Mouse (Mus musculus): ENCODE data around the gene Cbr4. TPM values are rescaled to one million over a fixed set of nuclear protein-coding genes. Genes with fewer than 3 reads are reported as not detected.

Gene Cbr4
- polyA plus RNA-seq, 1 experiment from 2014 or later: 33.3 TPM

DNA sequence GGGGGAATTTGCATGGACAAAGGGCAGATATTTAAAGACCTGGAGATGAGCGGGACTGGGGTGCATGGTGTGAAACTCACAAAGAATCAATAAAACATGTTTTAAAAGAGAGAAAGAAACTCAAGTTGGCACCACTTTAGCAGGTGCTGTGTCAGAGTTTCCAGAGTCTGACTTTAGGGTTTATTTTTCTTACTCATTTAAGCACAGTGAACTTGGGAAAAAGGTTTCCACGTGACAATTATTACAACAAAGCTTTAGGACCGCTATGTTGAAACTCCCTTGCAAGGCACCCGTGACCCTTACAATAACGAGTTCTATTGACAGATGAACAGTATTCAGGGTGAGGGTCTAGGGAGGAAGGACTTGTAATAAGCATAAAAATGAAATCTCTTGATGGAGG is 25.3 kb upstream of the Cbr4 start:
- Histone ChIP-seq H3K27me3 (replicated peaks; ENCODE audit: control insufficient read depth, insufficient read depth, low read length) (no peaks in the 10 kb centered on the region), H3K4me3 (ENCODE audit: low read depth, low read length) (no peak overlapping the region), H3K9ac (ENCODE audit: low read depth, low read length) (no peak overlapping the region), H3K9me3 (ENCODE audit: control insufficient read depth, low read length) (no peaks in the 10 kb centered on the region), H3K27ac (ENCODE audit: low read depth, low read length) (no peak overlapping the region), H3K4me1 (replicated peaks; ENCODE audit: control insufficient read depth, insufficient read depth, low read length) (no peaks in the 10 kb centered on the region), H3K36me3 (ENCODE audit: control insufficient read depth, insufficient read depth, low read length) (no peaks in the 10 kb centered on the region), H3K4me2 (no peak overlapping the region)
- no peak for ATAC-seq (replicated peaks; ENCODE audit: low FRiP score)
- DNase-seq (ENCODE audit: low spot score): no peak
- 82% methylated on average over 5 of the region's 5 CpGs for WGBS

DNA sequence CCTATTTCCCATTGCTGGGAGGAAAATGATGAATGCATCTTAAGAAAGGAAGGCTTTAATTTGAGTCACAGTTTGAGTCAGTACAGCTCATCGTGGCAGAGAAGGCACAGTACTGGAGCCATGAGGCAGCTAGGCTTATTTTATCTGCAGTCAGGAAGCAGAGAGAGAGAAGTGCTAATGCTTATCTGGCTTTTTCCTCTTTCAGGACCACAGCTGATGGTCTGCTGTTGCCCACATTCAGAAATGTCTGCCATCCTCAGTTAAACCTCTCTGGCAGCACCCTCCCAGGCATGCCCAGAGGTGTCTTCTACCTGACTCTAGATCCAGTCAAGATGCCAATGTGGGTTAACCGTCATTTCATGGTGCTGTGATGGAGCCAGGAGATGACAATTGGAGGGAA is 23.1 kb upstream of the Cbr4 start:
- DNase-seq (ENCODE audit: low spot score): no peak
- H3K4me1 ChIP-seq (replicated peaks; ENCODE audit: control insufficient read depth, insufficient read depth, low read length): no peaks in the 10 kb centered on the region
- 48% methylated on average over 2 of the region's 2 CpGs for WGBS
- no peak for ATAC-seq (replicated peaks; ENCODE audit: low FRiP score)
- H3K4me3 ChIP-seq (ENCODE audit: low read depth, low read length): no peak overlapping the region
- no peak overlapping the region for H3K9ac ChIP-seq (ENCODE audit: low read depth, low read length)
- no peak overlapping the region for H3K4me2 ChIP-seq
- H3K27me3 ChIP-seq (replicated peaks; ENCODE audit: control insufficient read depth, insufficient read depth, low read length): no peaks in the 10 kb centered on the region
- no peaks in the 10 kb centered on the region for H3K36me3 ChIP-seq (ENCODE audit: control insufficient read depth, insufficient read depth, low read length)
- no peak overlapping the region for H3K27ac ChIP-seq (ENCODE audit: low read depth, low read length)
- H3K9me3 ChIP-seq (ENCODE audit: control insufficient read depth, low read length): no peaks in the 10 kb centered on the region

DNA sequence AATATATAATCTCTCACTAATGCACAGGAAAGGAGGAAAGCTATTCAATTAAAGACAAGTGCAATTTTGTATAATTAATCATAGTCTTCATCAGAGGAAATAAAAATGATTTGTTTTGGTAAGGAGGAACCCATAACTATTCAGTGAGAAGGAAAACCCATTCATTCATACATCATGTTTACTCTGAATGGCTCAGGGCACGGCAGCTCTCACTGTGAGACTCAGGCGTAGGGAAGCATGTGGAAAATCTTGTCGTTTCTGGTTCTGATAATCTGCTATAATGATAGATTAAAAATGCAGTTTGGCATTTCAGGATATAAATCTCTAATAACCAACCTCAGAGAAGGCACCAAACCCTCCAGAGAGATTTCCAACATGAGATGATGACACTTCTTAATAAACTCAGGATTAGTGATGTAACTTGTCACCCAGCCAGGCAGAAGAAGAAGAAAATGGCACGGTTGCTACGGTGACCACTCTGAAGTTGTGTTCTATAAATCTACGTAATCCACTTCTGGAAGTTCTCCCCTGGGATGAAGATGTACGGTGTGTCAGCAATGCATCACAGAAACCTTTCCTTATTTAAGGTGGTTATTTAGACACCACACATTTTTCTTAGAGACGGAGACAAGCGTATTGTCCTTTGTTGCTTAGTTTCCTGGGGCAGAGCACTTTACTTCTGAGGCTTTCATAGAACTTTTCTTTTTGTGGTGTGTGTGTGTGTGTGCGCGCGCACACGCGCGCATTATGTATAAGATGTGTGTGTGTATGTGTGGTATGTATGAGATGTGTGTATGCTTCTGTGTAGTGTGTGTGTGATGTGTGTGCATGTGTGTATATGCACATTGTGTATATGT is 20.6 kb upstream of the Cbr4 start:
- Histone ChIP-seq H3K4me1 (replicated peaks; ENCODE audit: control insufficient read depth, insufficient read depth, low read length) (no peaks in the 10 kb centered on the region), H3K27me3 (replicated peaks; ENCODE audit: control insufficient read depth, insufficient read depth, low read length) (no peaks in the 10 kb centered on the region), H3K36me3 (ENCODE audit: control insufficient read depth, insufficient read depth, low read length) (no peaks in the 10 kb centered on the region), H3K4me2 (no peak overlapping the region), H3K9ac (ENCODE audit: low read depth, low read length) (no peak overlapping the region), H3K9me3 (ENCODE audit: control insufficient read depth, low read length) (no peaks in the 10 kb centered on the region), H3K4me3 (ENCODE audit: low read depth, low read length) (no peak overlapping the region), H3K27ac (ENCODE audit: low read depth, low read length) (no peak overlapping the region)
- no peak for ATAC-seq (replicated peaks; ENCODE audit: low FRiP score)
- DNase-seq (ENCODE audit: low spot score): no peak
- WGBS: 88% methylated on average over 15 of the region's 15 CpGs

DNA sequence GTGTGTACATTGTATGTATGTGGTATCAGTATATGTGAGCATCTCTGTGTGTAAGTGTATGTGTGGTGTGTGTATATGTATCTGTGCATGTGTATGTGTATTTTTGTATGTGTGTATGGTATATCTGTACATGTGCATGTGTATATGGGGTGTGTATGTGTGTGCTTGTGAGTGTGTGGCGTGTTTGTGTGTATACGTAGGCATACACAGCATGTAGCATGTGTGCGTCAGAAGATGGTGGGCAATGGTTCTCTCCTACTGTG is 20.1 kb upstream of the Cbr4 start:
- H3K9ac ChIP-seq (ENCODE audit: low read depth, low read length): no peak overlapping the region
- ATAC-seq (replicated peaks; ENCODE audit: low FRiP score): no peak
- no peak overlapping the region for H3K27ac ChIP-seq (ENCODE audit: low read depth, low read length)
- no peak overlapping the region for H3K4me3 ChIP-seq (ENCODE audit: low read depth, low read length)
- WGBS: 83% methylated on average over 3 of the region's 3 CpGs
- no peak for DNase-seq (ENCODE audit: low spot score)
- no peaks in the 10 kb centered on the region for H3K27me3 ChIP-seq (replicated peaks; ENCODE audit: control insufficient read depth, insufficient read depth, low read length)
- H3K4me2 ChIP-seq: no peak overlapping the region
- H3K4me1 ChIP-seq (replicated peaks; ENCODE audit: control insufficient read depth, insufficient read depth, low read length): no peaks in the 10 kb centered on the region
- H3K36me3 ChIP-seq (ENCODE audit: control insufficient read depth, insufficient read depth, low read length): no peaks in the 10 kb centered on the region
- no peaks in the 10 kb centered on the region for H3K9me3 ChIP-seq (ENCODE audit: control insufficient read depth, low read length)

DNA sequence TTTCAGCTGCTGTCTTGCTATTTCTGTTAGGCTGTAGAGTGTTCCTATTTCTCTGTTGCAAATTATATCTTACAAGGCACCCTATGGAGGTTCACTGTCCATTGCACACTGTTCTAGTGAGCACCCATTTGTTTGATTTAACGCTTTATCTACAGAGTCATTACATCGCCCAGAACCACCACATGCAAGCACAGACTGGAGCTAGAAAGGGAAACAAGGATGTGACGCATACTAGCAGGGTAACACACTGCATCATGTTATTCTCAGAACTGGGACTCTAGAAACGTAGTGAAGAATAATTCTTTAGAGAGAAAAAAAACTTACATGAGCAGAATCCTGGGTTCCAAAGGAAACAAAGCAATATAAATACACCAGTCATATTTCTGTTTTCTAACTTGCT is 17.3 kb upstream of the Cbr4 start:
- ATAC-seq (replicated peaks; ENCODE audit: low FRiP score): no peak
- no peak overlapping the region for H3K4me2 ChIP-seq
- no peak overlapping the region for H3K27ac ChIP-seq (ENCODE audit: low read depth, low read length)
- WGBS: 80% methylated on average over 4 of the region's 4 CpGs
- no peak overlapping the region for H3K4me3 ChIP-seq (ENCODE audit: low read depth, low read length)
- H3K9ac ChIP-seq (ENCODE audit: low read depth, low read length): no peak overlapping the region
- DNase-seq (ENCODE audit: low spot score): no peak
- no peaks in the 10 kb centered on the region for H3K27me3 ChIP-seq (replicated peaks; ENCODE audit: control insufficient read depth, insufficient read depth, low read length)
- no peaks in the 10 kb centered on the region for H3K4me1 ChIP-seq (replicated peaks; ENCODE audit: control insufficient read depth, insufficient read depth, low read length)
- no peaks in the 10 kb centered on the region for H3K9me3 ChIP-seq (ENCODE audit: control insufficient read depth, low read length)
- no peaks in the 10 kb centered on the region for H3K36me3 ChIP-seq (ENCODE audit: control insufficient read depth, insufficient read depth, low read length)

DNA sequence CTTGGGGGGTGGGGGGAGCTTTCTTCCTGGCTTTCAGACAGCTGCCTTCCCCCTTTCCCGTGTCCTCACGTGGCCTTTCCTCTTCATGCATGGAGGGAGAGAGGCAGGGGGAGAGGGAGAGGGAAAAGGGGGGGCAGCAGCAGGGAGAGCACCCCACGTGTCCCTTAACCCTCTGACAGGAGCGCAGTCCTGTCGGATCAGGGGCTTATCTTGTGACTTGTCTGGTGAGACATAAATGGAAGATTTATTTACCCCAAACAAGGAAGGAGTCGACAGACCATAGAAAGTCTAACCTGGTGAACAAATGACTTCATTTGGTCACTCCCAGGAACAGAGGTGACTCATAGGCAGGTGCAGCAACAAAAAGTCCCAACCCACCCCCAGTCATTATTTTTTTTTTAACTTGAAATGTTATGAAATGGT is 12.3 kb upstream of the Cbr4 start:
- Histone ChIP-seq H3K4me3 (ENCODE audit: low read depth, low read length) (no peak overlapping the region), H3K9me3 (ENCODE audit: control insufficient read depth, low read length) (no peaks in the 10 kb centered on the region), H3K4me2 (no peak overlapping the region), H3K9ac (ENCODE audit: low read depth, low read length) (no peak overlapping the region), H3K4me1 (replicated peaks; ENCODE audit: control insufficient read depth, insufficient read depth, low read length) (no peaks in the 10 kb centered on the region), H3K36me3 (ENCODE audit: control insufficient read depth, insufficient read depth, low read length) (no peaks in the 10 kb centered on the region), H3K27me3 (replicated peaks; ENCODE audit: control insufficient read depth, insufficient read depth, low read length) (no peaks in the 10 kb centered on the region), H3K27ac (ENCODE audit: low read depth, low read length) (no peak overlapping the region)
- no peak for DNase-seq (ENCODE audit: low spot score)
- no peak for ATAC-seq (replicated peaks; ENCODE audit: low FRiP score)
- WGBS: 51% methylated on average over 6 of the region's 6 CpGs

DNA sequence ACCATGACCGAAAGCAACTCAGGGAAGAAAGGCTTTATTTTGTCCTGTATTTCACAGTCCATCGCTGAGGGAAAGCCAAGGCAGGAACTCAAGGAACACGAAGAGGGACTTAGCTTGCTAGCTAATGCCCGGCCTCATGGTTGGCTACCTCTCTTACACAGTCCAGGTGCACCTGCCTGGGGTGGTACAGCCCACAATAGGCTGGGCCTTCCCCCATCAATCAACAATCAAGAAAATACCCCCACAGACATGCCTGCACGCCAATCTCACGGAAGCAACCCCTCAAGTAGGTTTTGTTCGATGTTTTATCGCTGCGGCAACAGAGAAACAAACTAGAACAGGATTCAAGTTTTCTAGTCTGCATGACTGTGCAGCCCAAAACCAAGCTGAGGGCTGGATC is 11.4 kb upstream of the Cbr4 start:
- 89% methylated on average over 9 of the region's 9 CpGs for WGBS

DNA sequence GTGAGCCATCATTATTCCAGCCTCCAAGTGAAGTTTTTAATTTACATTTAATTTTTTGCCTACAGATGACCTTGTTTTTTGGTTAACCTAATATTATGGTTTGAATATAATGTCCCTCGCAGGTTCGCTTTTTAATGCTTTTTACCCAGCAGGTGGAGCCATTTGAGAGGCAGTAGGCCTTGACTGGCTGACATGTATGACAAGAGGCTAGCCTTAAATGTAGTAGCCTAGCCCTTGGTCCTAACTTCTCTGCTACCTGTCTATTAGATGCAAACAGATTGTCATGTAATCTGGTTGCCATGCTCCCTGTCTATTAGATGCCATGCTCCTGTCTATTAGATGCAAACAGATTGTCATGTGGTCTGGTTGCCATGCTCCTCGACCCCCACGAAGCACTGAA is 9.4 kb upstream of the Cbr4 start:
- H3K27ac ChIP-seq (ENCODE audit: low read depth, low read length): no peak overlapping the region
- H3K4me1 ChIP-seq (replicated peaks; ENCODE audit: control insufficient read depth, insufficient read depth, low read length): no peaks in the 10 kb centered on the region
- H3K9me3 ChIP-seq (ENCODE audit: control insufficient read depth, low read length): no peaks in the 10 kb centered on the region
- WGBS: 93% methylated on average over 4 of the region's 4 CpGs
- no peak overlapping the region for H3K9ac ChIP-seq (ENCODE audit: low read depth, low read length)
- DNase-seq (ENCODE audit: low spot score) (no peak), ATAC-seq (replicated peaks; ENCODE audit: low FRiP score) (no peak)
- no peak overlapping the region for H3K4me3 ChIP-seq (ENCODE audit: low read depth, low read length)
- H3K27me3 ChIP-seq (replicated peaks; ENCODE audit: control insufficient read depth, insufficient read depth, low read length): no peaks in the 10 kb centered on the region
- no peaks in the 10 kb centered on the region for H3K36me3 ChIP-seq (ENCODE audit: control insufficient read depth, insufficient read depth, low read length)
- no peak overlapping the region for H3K4me2 ChIP-seq

More for the DNA sequence above, 11.4 kb upstream of the Cbr4 start:
- Histone ChIP-seq H3K27ac (ENCODE audit: low read depth, low read length) (no peak overlapping the region), H3K36me3 (ENCODE audit: control insufficient read depth, insufficient read depth, low read length) (no peaks in the 10 kb centered on the region), H3K4me3 (ENCODE audit: low read depth, low read length) (no peak overlapping the region), H3K9ac (ENCODE audit: low read depth, low read length) (no peak overlapping the region), H3K9me3 (ENCODE audit: control insufficient read depth, low read length) (no peaks in the 10 kb centered on the region), H3K27me3 (replicated peaks; ENCODE audit: control insufficient read depth, insufficient read depth, low read length) (no peaks in the 10 kb centered on the region), H3K4me2 (no peak overlapping the region), H3K4me1 (replicated peaks; ENCODE audit: control insufficient read depth, insufficient read depth, low read length) (no peaks in the 10 kb centered on the region)
- ATAC-seq (replicated peaks; ENCODE audit: low FRiP score) (no peak), DNase-seq (ENCODE audit: low spot score) (no peak)

DNA sequence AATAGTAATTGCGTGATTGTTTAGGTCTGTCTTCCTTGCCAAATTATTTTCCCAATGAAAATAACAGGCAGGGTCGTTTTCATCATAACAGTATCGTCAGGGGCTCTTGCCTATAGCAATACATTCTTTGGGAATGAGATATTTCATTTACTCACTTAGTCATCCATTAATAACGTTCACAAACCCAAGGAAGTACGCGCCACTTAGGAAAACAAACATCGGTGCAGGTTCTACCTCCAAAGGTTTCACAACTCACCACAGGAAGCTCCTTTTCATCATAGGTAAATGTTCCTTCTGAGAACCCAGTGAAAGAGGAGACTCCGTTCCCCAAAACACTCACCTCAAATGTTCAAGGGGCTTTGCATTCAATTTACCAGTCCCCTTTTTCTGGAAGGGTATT is 8.7 kb upstream of the Cbr4 start:
- no peaks in the 10 kb centered on the region for H3K9me3 ChIP-seq (ENCODE audit: control insufficient read depth, low read length)
- H3K4me2 ChIP-seq: no peak overlapping the region
- no peak overlapping the region for H3K9ac ChIP-seq (ENCODE audit: low read depth, low read length)
- no peak overlapping the region for H3K27ac ChIP-seq (ENCODE audit: low read depth, low read length)
- DNase-seq (ENCODE audit: low spot score) (no peak), ATAC-seq (replicated peaks; ENCODE audit: low FRiP score) (no peak)
- H3K4me1 ChIP-seq (replicated peaks; ENCODE audit: control insufficient read depth, insufficient read depth, low read length): no peaks in the 10 kb centered on the region
- H3K27me3 ChIP-seq (replicated peaks; ENCODE audit: control insufficient read depth, insufficient read depth, low read length): no peaks in the 10 kb centered on the region
- 75% methylated on average over 8 of the region's 8 CpGs for WGBS
- no peaks in the 10 kb centered on the region for H3K36me3 ChIP-seq (ENCODE audit: control insufficient read depth, insufficient read depth, low read length)
- H3K4me3 ChIP-seq (ENCODE audit: low read depth, low read length): no peak overlapping the region
